Mouse (Mus musculus) hindbrain, embryonic 12.5 days (tissue): Measurements from ENCODE around the gene Cxcr6. TPM values are rescaled to one million over a fixed set of nuclear protein-coding genes. Genes with fewer than 3 reads are reported as not detected.

Experiments
- ATAC-seq: fragments of 200-750 bp; cut with Nextera tagmentation; 2 replicates; pipeline ENCODE4 v1.8.0; 2017; ENCODE audit warnings: moderate TSS enrichment; ENCODE audit not compliant: low FRiP score
- H3K27ac ChIP-seq: fragments of 300-500 bp; sonication (generic); 2 replicates; pipeline ENCODE4 v1.5.1; 2016; ENCODE audit warnings: mild to moderate bottlenecking
- H3K27me3 ChIP-seq: fragments of 300-500 bp; sonication (generic); 2 replicates; pipeline ENCODE4 v1.6.1; 2016; ENCODE audit warnings: mild to moderate bottlenecking
- H3K36me3 ChIP-seq: fragments of 300-500 bp; sonication (generic); 2 replicates; pipeline ENCODE4 v1.6.1; 2016; ENCODE audit warnings: mild to moderate bottlenecking
- H3K4me1 ChIP-seq: fragments of 300-500 bp; sonication (generic); 2 replicates; pipeline ENCODE4 v1.6.1; 2016
- H3K4me2 ChIP-seq: fragments of 300-500 bp; sonication (generic); replicated peaks from 2 replicates; pipeline ENCODE4 v1.6.1; 2016; ENCODE audit warnings: mild to moderate bottlenecking
- H3K4me3 ChIP-seq: fragments of 300-500 bp; sonication (generic); 2 replicates; pipeline ENCODE4 v1.5.1; 2016; ENCODE audit warnings: mild to moderate bottlenecking
- H3K9ac ChIP-seq: fragments of 300-500 bp; sonication (generic); 2 replicates; pipeline ENCODE4 v1.6.1; 2016; ENCODE audit warnings: mild to moderate bottlenecking, moderate library complexity
- H3K9me3 ChIP-seq: fragments of 300-500 bp; sonication (generic); replicated peaks from 2 replicates; pipeline ENCODE4 v1.6.1; 2016; ENCODE audit warnings: mild to moderate bottlenecking
- WGBS: fragments of 180-500 bp; shearing (Covaris S2); methylation state at CpG from one replicate; pipeline ENCODE4 v1.1.7; 2016; 5-methylcytosine and 5-hydroxymethylcytosine counted together
- polyA plus RNA-seq: library from polyadenylated mRNA; unstranded; fragments of >200 nt; fragmentation: Nextera tagmentation; extraction: Ambion mirVana; gene quantifications from 2 replicates; pipeline ENCODE4 v1.2.1, GENCODE M21; 2016

Gene Cxcr6
- polyA plus RNA-seq, 1 experiment from 2014 or later: 0.22 TPM

DNA sequence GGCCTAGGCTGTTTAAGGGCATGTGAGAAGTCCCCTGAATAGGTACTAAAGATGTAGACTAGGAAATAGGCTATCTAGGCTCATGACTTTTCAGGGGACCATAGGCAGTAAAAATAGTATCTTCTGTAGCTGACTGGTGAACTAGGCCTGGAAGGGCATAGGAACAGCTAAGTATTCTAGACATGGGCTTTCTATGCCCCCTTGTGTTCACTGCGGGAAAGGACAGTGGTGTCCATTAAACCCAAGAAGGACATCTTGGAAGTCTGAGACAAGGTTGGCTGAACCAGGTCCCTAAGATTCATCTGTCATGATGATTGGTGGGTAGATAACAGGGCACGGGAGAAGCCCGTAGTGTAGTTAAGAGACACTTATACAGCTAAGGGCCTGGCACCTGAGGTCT, 10.1 kb upstream of the Cxcr6 start:
- whole genome bisulfite sequencing: 71% methylated on average over 3 of the region's 3 CpGs
- H3K36me3 ChIP-seq: peaks cover 29% of the 10 kb centered on the region
- H3K27ac ChIP-seq: no peak overlapping the region
- H3K4me1 ChIP-seq: no peaks in the 10 kb centered on the region
- H3K4me3 ChIP-seq: no peak overlapping the region
- no peak for ATAC-seq
- H3K9ac ChIP-seq: no peak overlapping the region
- H3K27me3 ChIP-seq: no peaks in the 10 kb centered on the region
- no peaks in the 10 kb centered on the region for H3K9me3 ChIP-seq
- H3K4me2 ChIP-seq: no peak overlapping the region

DNA sequence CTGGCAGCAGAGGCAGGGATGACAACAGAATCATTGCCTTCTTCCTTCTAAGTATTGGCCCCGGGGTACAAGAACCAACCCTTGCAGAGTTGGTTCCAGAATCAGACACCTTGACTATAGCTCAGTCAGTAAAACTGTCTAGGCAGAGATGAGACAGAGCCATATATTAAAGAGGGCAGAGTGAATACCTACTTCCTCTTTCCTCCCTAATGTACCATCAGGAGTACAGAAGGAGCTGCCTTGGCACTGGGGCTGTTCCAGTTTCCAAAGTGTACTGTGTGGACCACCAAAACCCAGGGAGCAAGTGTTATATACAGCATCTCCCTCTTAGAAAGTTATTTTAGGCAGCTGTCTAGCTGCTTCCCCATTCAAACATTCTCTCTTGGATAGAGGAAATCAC, 4.7 kb upstream of the Cxcr6 start:
- no peak for ATAC-seq
- no peaks in the 10 kb centered on the region for H3K27me3 ChIP-seq
- no peak overlapping the region for H3K9ac ChIP-seq
- no peaks in the 10 kb centered on the region for H3K9me3 ChIP-seq
- H3K4me3 ChIP-seq: no peak overlapping the region
- WGBS: 92% methylated on average over 1 of the region's 1 CpGs
- peaks cover 5% of the 10 kb centered on the region; the same call in 1 of the 2 replicates for H3K36me3 ChIP-seq
- H3K27ac ChIP-seq: no peak overlapping the region
- no peaks in the 10 kb centered on the region for H3K4me1 ChIP-seq
- H3K4me2 ChIP-seq: no peak overlapping the region

DNA sequence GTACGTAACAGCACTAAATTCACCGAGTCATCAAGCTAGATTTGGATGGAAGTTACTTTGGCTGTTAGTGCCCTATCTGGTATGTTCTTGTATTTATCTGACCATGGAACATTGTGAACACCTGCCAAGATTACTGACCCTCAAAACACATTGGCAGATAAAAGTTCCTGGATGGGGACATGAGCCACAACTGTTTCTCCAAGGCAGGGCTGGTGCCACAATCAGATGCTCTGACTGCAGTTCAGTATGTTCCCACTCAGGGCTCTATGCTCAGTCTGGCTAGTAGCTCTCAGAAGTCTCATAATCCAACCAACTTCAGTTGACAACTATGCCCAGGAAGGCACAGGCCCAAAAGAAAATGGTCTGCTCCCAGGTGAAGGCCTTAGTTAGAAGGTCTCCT, 3.9 kb upstream of the Cxcr6 start:
- no peak overlapping the region for H3K9ac ChIP-seq
- no peak overlapping the region for H3K4me2 ChIP-seq
- H3K4me1 ChIP-seq: no peaks in the 10 kb centered on the region
- no peak for ATAC-seq
- WGBS: 97% methylated on average over 2 of the region's 2 CpGs
- no peak overlapping the region for H3K27ac ChIP-seq
- no peaks in the 10 kb centered on the region for H3K9me3 ChIP-seq
- H3K27me3 ChIP-seq: no peaks in the 10 kb centered on the region
- H3K4me3 ChIP-seq: no peak overlapping the region
- H3K36me3 ChIP-seq: no peaks in the 10 kb centered on the region; the same call in 1 of the 2 replicates

DNA sequence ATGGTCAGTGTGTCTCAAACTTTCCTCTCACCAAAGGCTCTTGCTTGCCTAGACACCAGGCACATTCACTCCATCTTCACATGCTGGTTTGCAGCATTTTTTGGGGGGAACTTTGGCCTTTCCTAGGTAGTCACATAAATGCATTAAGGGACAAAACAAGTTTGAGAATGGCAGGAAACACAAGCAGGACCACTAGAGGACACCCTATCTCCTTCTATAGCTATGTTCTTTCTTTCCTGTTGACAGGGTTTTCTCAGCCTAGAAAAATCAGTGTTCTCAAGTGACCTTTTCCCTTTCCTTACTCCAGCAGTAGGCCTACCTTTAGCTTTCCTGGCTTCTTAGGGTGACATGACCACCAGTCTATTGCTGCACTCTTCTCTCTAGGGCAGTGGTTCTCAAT, 3.4 kb upstream of the Cxcr6 start:
- no peak overlapping the region for H3K4me3 ChIP-seq
- H3K9me3 ChIP-seq: no peaks in the 10 kb centered on the region
- no peak overlapping the region for H3K9ac ChIP-seq
- no peak for ATAC-seq
- H3K27me3 ChIP-seq: no peaks in the 10 kb centered on the region
- no peaks in the 10 kb centered on the region for H3K4me1 ChIP-seq
- H3K27ac ChIP-seq: no peak overlapping the region
- no peak overlapping the region for H3K4me2 ChIP-seq
- no peaks in the 10 kb centered on the region; the same call in 1 of the 2 replicates for H3K36me3 ChIP-seq

DNA sequence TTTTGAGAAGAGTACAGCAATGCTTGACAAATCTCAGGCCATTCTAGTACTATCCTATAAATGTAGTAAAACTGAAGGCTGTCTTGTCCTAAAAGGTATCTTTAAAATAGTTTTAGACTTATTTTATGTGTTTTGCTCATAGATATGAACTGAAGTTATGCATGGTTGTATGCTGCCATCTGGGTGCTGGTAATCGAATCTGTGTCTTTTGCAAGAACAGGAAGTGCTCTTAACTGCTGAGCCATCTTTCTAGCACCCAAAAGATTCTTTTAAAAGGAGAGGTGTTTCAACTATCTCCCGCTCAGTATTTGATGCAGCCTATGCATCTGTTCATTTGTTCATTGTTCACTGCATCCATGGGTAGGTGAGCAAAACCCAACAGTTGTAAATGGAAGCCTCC, 1.0 kb upstream of the Cxcr6 start:
- Histone ChIP-seq H3K27ac (no peak overlapping the region), H3K4me2 (no peak overlapping the region), H3K4me3 (no peak overlapping the region), H3K27me3 (no peaks in the 10 kb centered on the region), H3K36me3 (peaks cover 3% of the 10 kb centered on the region; the same call in 1 of the 2 replicates), H3K9me3 (no peaks in the 10 kb centered on the region), H3K4me1 (no peaks in the 10 kb centered on the region), H3K9ac (no peak overlapping the region)
- ATAC-seq: no peak
- 87% methylated on average over 2 of the region's 2 CpGs for WGBS

DNA sequence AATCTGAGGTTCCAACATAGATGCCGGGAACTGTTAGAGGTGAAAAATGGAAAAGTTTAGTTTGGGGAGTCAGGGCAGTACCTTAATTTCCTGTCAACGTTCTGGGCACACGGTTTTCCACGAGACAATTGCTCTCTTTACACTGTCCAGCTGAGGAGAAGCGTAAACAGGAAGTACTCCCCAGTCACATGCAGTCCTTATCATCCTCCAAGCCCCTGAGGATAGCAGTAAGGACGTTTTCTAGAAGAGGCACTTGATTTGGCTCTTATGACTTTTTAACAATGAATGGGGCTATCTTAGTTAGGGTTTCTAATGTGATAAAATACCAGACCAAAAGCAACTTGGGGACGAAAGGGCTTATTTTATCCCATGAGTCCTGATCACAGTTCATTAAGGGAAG, 2.3 kb downstream of the Cxcr6 start:
- H3K27me3 ChIP-seq: no peaks in the 10 kb centered on the region
- H3K36me3 ChIP-seq: peaks cover 10% of the 10 kb centered on the region
- no peak for ATAC-seq
- H3K4me3 ChIP-seq: no peak overlapping the region
- no peaks in the 10 kb centered on the region for H3K4me1 ChIP-seq
- 78% methylated on average over 7 of the region's 7 CpGs for WGBS
- no peak overlapping the region for H3K4me2 ChIP-seq
- H3K9me3 ChIP-seq: no peaks in the 10 kb centered on the region
- H3K9ac ChIP-seq: no peak overlapping the region
- H3K27ac ChIP-seq: no peak overlapping the region

DNA sequence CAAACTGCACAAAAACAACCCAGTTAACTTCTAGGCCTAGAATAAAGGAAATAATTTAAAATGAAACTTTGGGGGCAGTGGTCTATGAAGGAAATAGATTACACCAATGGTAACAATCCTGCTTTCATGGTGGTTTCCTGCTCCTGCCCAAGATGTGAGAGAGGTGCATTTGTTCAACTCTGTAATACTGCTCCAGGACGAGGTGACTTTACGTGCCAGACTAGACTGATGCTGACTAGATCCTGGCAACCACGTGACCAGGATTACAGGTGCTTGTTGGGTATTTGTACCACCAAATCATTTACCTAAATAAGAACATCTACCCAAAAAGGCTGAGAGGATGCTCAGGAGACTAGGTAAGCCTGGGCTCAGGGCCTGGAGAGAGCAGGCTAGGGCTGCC, 5.6 kb downstream of the Cxcr6 start:
- H3K4me2 ChIP-seq: no peak overlapping the region
- H3K27me3 ChIP-seq: no peaks in the 10 kb centered on the region
- ATAC-seq: no peak
- no peak overlapping the region for H3K9ac ChIP-seq
- H3K4me1 ChIP-seq: no peaks in the 10 kb centered on the region
- no peak overlapping the region for H3K27ac ChIP-seq
- H3K36me3 ChIP-seq: peaks cover 21% of the 10 kb centered on the region
- H3K4me3 ChIP-seq: no peak overlapping the region
- WGBS: 91% methylated on average over 3 of the region's 3 CpGs
- H3K9me3 ChIP-seq: no peaks in the 10 kb centered on the region

DNA sequence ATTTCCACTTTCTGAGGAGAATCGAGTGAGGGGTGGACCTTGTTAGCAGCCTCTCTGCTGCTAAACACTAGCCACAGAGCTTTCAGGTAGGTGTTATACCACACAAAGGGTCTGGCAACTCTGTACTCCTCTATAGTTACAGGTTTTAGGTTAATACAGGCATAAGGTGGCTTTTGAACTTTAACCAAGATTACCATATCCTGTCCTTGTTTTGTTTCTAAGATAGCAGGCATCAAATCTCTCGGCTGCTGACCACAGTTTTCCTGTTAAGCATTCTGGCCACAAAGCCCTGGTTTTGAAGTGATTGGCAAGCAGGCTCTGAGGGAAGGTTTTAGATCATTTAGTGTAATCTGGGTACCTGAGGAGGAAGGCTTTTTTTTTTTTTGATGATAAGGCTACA, 8.1 kb downstream of the Cxcr6 start:
- H3K4me3 ChIP-seq: no peak overlapping the region
- H3K27ac ChIP-seq: no peak overlapping the region
- WGBS: 94% methylated on average over 2 of the region's 2 CpGs
- no peaks in the 10 kb centered on the region for H3K4me1 ChIP-seq
- H3K36me3 ChIP-seq: peaks cover 35% of the 10 kb centered on the region
- no peak overlapping the region for H3K4me2 ChIP-seq
- no peak overlapping the region for H3K9ac ChIP-seq
- no peaks in the 10 kb centered on the region for H3K9me3 ChIP-seq
- no peak for ATAC-seq
- H3K27me3 ChIP-seq: no peaks in the 10 kb centered on the region

DNA sequence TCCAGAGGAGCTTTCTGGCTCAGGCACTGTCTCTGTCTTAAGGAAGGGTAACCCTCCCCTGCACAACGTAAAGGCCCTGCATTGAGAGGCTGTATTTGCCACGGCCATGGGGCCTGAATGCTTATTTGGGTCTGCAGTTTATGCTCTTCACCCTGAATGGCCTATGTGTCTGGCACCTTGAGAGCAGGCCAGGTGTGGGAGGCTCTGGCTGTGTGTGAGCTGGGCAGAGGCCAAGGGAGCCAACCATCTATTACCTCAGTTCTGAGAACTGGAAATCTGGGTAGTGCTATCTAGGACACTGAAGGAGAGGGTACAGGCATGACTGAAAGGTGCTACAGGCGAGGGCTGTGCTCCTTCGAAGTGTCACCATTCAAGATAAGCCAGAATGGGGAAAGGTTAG, 8.5 kb downstream of the Cxcr6 start:
- Histone ChIP-seq H3K36me3 (peaks cover 35% of the 10 kb centered on the region), H3K9ac (no peak overlapping the region), H3K4me3 (no peak overlapping the region), H3K9me3 (no peaks in the 10 kb centered on the region), H3K4me1 (no peaks in the 10 kb centered on the region), H3K27ac (no peak overlapping the region), H3K4me2 (no peak overlapping the region), H3K27me3 (no peaks in the 10 kb centered on the region)
- ATAC-seq: no peak
- 87% methylated on average over 4 of the region's 4 CpGs for WGBS

DNA sequence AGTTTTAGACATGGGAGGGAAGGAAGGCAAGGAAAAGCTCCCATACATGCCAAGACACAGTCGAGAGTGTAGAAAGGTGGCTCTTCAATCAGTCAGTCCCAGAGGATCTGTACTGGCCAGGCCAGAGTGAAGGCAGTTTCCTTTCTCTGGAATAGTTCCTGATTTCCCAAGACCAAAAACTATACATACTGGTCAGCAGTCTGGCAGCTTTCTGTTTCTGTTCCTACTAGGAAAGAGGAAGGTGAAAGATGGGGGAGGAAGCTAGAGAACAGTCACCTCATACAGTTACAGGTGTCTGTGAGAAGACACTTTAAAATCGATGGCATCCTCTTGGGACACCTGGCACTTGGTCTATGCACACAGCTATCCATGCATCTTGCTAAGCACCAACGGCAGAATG, 9.2 kb downstream of the Cxcr6 start:
- H3K4me2 ChIP-seq: no peak overlapping the region
- H3K4me1 ChIP-seq: no peaks in the 10 kb centered on the region
- no peak overlapping the region for H3K4me3 ChIP-seq
- 94% methylated on average over 3 of the region's 3 CpGs for WGBS
- no peak overlapping the region for H3K27ac ChIP-seq
- no peak overlapping the region for H3K9ac ChIP-seq
- H3K27me3 ChIP-seq: no peaks in the 10 kb centered on the region
- no peaks in the 10 kb centered on the region for H3K9me3 ChIP-seq
- peaks cover 30% of the 10 kb centered on the region for H3K36me3 ChIP-seq
- ATAC-seq: no peak

DNA sequence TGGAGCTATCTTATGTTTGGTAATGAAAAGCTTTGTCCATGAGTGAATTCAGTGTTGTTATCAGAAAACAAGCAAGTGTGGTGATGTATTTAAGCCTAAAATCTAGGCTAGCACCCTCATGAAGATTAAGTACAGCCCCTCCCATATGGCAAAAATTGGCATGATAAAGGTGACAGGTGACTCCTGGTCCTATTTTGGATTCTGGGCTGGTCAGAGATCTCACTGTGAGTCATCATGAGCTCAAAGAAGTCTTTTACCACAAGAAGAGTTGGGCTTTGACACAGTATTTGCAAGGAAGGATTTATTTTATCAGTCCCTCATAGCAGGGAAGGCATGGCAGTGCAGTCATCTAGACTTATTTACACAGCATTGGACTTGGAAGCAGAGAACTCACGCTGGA, 9.7 kb downstream of the Cxcr6 start:
- ATAC-seq: no peak
- no peaks in the 10 kb centered on the region for H3K4me1 ChIP-seq
- H3K4me3 ChIP-seq: no peak overlapping the region
- no peak overlapping the region for H3K27ac ChIP-seq
- no peak overlapping the region for H3K9ac ChIP-seq
- H3K4me2 ChIP-seq: no peak overlapping the region
- peaks cover 29% of the 10 kb centered on the region for H3K36me3 ChIP-seq
- 83% methylated on average over 1 of the region's 1 CpGs for WGBS
- H3K9me3 ChIP-seq: no peaks in the 10 kb centered on the region
- H3K27me3 ChIP-seq: no peaks in the 10 kb centered on the region

DNA sequence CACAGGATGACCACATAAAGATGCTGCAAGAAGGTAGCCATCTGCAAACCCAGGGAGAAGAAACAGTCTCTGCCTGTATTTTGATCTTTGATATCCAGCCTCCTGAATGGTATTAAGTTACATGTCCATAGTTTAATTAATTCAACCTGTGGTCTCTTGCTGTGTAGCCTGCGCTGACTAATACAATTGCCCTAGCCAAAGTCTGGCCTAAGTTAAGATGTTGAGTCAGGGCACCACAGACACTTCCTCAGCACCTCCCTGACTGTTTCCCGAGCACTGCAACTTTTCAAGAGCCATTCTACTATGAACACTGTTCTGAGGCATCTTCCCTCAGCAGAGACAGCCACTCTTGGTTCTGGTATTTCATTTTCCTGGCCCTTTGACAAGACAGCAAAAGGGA, 12.3 kb downstream of the Cxcr6 start:
- Histone ChIP-seq H3K27ac (no peak overlapping the region), H3K4me3 (no peak overlapping the region), H3K36me3 (peaks cover 51% of the 10 kb centered on the region), H3K27me3 (no peaks in the 10 kb centered on the region), H3K4me1 (no peaks in the 10 kb centered on the region), H3K4me2 (no peak overlapping the region), H3K9me3 (no peaks in the 10 kb centered on the region), H3K9ac (no peak overlapping the region)
- 73% methylated on average over 2 of the region's 2 CpGs for WGBS
- no peak for ATAC-seq

DNA sequence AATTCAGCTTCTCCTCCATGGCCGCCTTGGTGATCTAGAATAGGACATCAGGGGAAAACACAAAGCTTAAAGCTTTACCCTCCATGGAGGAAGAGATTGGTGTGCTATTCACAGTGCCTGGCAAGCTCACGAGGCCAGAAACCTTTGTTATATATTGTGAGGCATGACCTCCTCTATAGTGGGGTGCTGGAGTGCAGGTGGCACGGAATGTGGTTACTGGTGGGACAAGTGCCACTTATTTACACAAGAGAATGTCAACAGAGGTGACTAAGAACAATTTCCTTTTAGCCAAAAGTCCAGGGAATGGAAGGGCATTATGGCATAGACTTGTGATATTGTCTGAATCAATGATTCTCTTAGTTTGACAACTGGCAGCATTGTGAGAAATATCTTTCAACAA, 20.4 kb downstream of the Cxcr6 start:
- ATAC-seq: no peak
- Histone ChIP-seq H3K4me3 (no peak overlapping the region), H3K9ac (no peak overlapping the region), H3K4me1 (no peaks in the 10 kb centered on the region), H3K27ac (no peak overlapping the region), H3K4me2 (no peak overlapping the region), H3K36me3 (peaks cover 61% of the 10 kb centered on the region), H3K9me3 (no peaks in the 10 kb centered on the region), H3K27me3 (no peaks in the 10 kb centered on the region)
- 89% methylated on average over 3 of the region's 3 CpGs for WGBS

DNA sequence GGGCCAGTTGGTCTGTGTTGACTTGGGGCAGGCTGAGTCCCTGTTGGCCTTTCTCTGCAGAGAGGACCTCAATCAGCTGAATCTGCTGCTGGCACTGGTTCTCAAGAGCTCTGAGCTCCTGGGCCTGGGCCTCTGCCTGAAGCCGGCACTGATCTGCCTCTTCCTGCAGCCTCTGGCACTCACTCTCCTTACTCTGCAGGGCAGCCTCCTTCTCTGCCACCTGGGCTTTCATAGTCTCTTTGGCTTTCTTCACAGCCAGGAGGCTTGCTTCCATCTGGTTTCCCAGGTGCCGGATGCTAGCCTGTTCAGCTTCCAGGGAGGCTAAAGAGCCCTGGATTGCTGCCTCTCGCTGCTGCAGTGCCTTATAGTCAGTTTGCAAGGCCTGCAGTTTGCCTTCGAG, 22.6 kb downstream of the Cxcr6 start:
- H3K4me2 ChIP-seq: no peak overlapping the region
- H3K4me3 ChIP-seq: no peak overlapping the region
- no peaks in the 10 kb centered on the region for H3K9me3 ChIP-seq
- no peak overlapping the region for H3K27ac ChIP-seq
- H3K36me3 ChIP-seq: peaks cover 42% of the 10 kb centered on the region
- H3K4me1 ChIP-seq: no peaks in the 10 kb centered on the region
- H3K9ac ChIP-seq: no peak overlapping the region
- 96% methylated on average over 4 of the region's 4 CpGs for WGBS
- H3K27me3 ChIP-seq: no peaks in the 10 kb centered on the region
- no peak for ATAC-seq
